In the genomic region with DNA sequence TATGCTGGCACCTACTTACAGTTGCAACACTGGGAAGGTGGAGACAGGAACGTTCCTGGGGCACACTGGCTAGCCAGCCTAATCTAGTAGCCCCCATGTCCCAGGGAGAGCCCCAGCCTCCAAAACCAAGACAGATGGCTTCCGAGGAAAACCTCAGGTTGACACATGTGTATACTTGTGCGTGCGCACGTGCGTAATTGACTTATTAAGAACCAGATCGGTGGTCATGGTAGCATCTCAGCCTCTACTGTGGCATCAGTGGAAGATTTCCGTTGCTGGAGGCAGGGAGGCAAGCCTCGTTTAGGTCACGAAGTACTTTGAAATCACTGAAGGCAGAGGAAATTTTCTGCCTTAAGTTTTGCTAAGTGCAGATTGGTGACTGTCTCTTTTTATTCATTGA, we compare ENCODE assay signal across 25 mouse cellular contexts. TPM values are rescaled to one million over a fixed set of nuclear protein-coding genes. Genes with fewer than 3 reads are reported as not detected.
DNase-seq lines count a peak whose midpoint lies in the region; ATAC-seq lines count a peak whose summit lies in the region.
"Had no signal": no experiment of that assay in that cellular context is flagged by ENCODE, and none has a peak within 500 bp of the region (broad histone marks: within the 10 kb centered on the region; RNA-seq: fewer than 3 reads in every experiment).

No protein-coding gene starts in this region.

- no peak for ATAC-seq in CD4-positive, CD25-positive, alpha-beta regulatory T cell, adult 4 months
- ATAC-seq in midbrain, embryonic 11.5 days (ENCODE audit: low FRiP score), result no peak
- ATAC-seq in kidney, embryonic 14.5 days (ENCODE audit: low FRiP score, low TSS enrichment), result no peak
- no peak for ATAC-seq in megakaryocyte-erythroid progenitor cell, adult 5-6 weeks (replicated peaks; ENCODE audit: low FRiP score, low TSS enrichment, poor library complexity, severe bottlenecking)
- ATAC-seq: forebrain, embryonic 14.5 days; forebrain, embryonic 16.5 days; Patski had no signal

- no peak overlapping the region for H3K9ac ChIP-seq in midbrain, embryonic 11.5 days (ENCODE audit: low read length)
- no peak overlapping the region for H3K9ac ChIP-seq in kidney, embryonic 14.5 days (ENCODE audit: low read depth, low read length)
- H3K9ac ChIP-seq: embryonic facial prominence, embryonic 13.5 days; embryonic facial prominence, embryonic 15.5 days; forebrain, embryonic 12.5 days had no signal

- H3K4me2 ChIP-seq in midbrain, embryonic 11.5 days, result no peak overlapping the region
- H3K4me2 ChIP-seq in kidney, embryonic 14.5 days (replicated peaks; ENCODE audit: low read depth, low read length), result no peak overlapping the region
- H3K4me2 ChIP-seq: embryonic facial prominence, embryonic 13.5 days; embryonic facial prominence, embryonic 15.5 days; forebrain, embryonic 12.5 days had no signal

- H3K4me3 ChIP-seq in midbrain, embryonic 10.5 days, result no peak overlapping the region
- no peak overlapping the region for H3K4me3 ChIP-seq in midbrain, embryonic 11.5 days (ENCODE audit: low read depth, low read length)
- no peak overlapping the region for H3K4me3 ChIP-seq in kidney, embryonic 14.5 days (ENCODE audit: low read length)
- H3K4me3 ChIP-seq: embryonic facial prominence, embryonic 13.5 days; embryonic facial prominence, embryonic 15.5 days; erythroblast, embryonic 14.5 days; forebrain, embryonic 10.5 days; forebrain, embryonic 12.5 days had no signal

- no peaks in the 10 kb centered on the region for H3K9me3 ChIP-seq in midbrain, embryonic 10.5 days (replicated peaks)
- H3K9me3 ChIP-seq in midbrain, embryonic 11.5 days (ENCODE audit: control insufficient read depth, low read length), result no peaks in the 10 kb centered on the region
- H3K9me3 ChIP-seq in kidney, embryonic 14.5 days (ENCODE audit: control insufficient read depth, low read length), result no peaks in the 10 kb centered on the region
- H3K9me3 ChIP-seq: embryonic facial prominence, embryonic 13.5 days; embryonic facial prominence, embryonic 15.5 days; forebrain, embryonic 10.5 days; forebrain, embryonic 12.5 days had no signal

- peaks cover 21% of the 10 kb centered on the region for H3K4me1 ChIP-seq in midbrain, embryonic 10.5 days
- H3K4me1 ChIP-seq in midbrain, embryonic 11.5 days (ENCODE audit: control insufficient read depth, insufficient read depth, low read length), result no peaks in the 10 kb centered on the region; the same call in 1 of the 2 replicates
- 0 out of 2 replicates have a peak, but pooled peaks cover 3% of the 10 kb centered on the region for H3K4me1 ChIP-seq in kidney, embryonic 14.5 days (ENCODE audit: control insufficient read depth, insufficient read depth, low read length)

- 91% methylated on average over 10 of the region's 10 CpGs for WGBS in midbrain, embryonic 10.5 days
- 91% methylated on average over 10 of the region's 10 CpGs for whole genome bisulfite sequencing in midbrain, embryonic 11.5 days
- 89% methylated on average over 10 of the region's 10 CpGs for WGBS in kidney, embryonic 14.5 days

- DNase-seq in CD4-positive, CD25-positive, alpha-beta regulatory T cell, adult 2 months (ENCODE audit: low read depth, low spot score), result peak; percentile 62
- peak; percentile 4 for DNase-seq in midbrain, embryonic 10.5 days (ENCODE audit: low spot score)
- DNase-seq in midbrain, embryonic 11.5 days (ENCODE audit: low spot score, missing footprints), result no peak
- DNase-seq in induced T-regulatory cell, adult 2 months (ENCODE audit: low read depth), result peak; percentile 83
- DNase-seq: adrenal gland, adult 8-10 months; adrenal gland, postnatal 14 days; adrenal gland, postnatal 36 days; B cell, adult 2 months; cerebellum, adult 11-12 months; cerebellum, adult 2 months; cerebellum, adult 9-10 months; cerebellum, postnatal 36 days; embryo, embryonic 11 days had no signal

- H3K27me3 ChIP-seq in midbrain, embryonic 10.5 days (ENCODE audit: low read depth, poor library complexity, severe bottlenecking), result no peaks in the 10 kb centered on the region
- no peaks in the 10 kb centered on the region for H3K27me3 ChIP-seq in midbrain, embryonic 11.5 days (ENCODE audit: control insufficient read depth, insufficient read depth, low read length)
- no peaks in the 10 kb centered on the region for H3K27me3 ChIP-seq in kidney, embryonic 14.5 days (ENCODE audit: control insufficient read depth, insufficient read depth, low read length)
- H3K27me3 ChIP-seq: embryonic facial prominence, embryonic 13.5 days; embryonic facial prominence, embryonic 15.5 days; forebrain, embryonic 12.5 days; Patski had no signal

- H3K36me3 ChIP-seq in midbrain, embryonic 10.5 days, result no peaks in the 10 kb centered on the region
- no peaks in the 10 kb centered on the region for H3K36me3 ChIP-seq in midbrain, embryonic 11.5 days (ENCODE audit: control insufficient read depth, insufficient read depth, low read length)
- no peaks in the 10 kb centered on the region for H3K36me3 ChIP-seq in kidney, embryonic 14.5 days (ENCODE audit: control insufficient read depth, insufficient read depth, low read length)
- H3K36me3 ChIP-seq: embryonic facial prominence, embryonic 13.5 days; embryonic facial prominence, embryonic 15.5 days; forebrain, embryonic 10.5 days; forebrain, embryonic 12.5 days; G1E had no signal

- H3K27ac ChIP-seq in midbrain, embryonic 10.5 days (replicated peaks), result no peak overlapping the region
- no peak overlapping the region for H3K27ac ChIP-seq in midbrain, embryonic 11.5 days (ENCODE audit: low read depth, low read length)
- H3K27ac ChIP-seq in kidney, embryonic 14.5 days (ENCODE audit: low read depth, low read length), result no peak overlapping the region
- H3K27ac ChIP-seq: embryonic facial prominence, embryonic 13.5 days; embryonic facial prominence, embryonic 15.5 days; forebrain, embryonic 10.5 days; forebrain, embryonic 12.5 days had no signal

RNA-seq across cellular contexts. Expression of a gene that starts 56.9 kb away (rescaled TPM):
- polyA plus RNA-seq in CD4-positive, CD25-positive, alpha-beta regulatory T cell, adult 4 months (2017; shearing (Covaris generic)), result 100 to 1,000 TPM in 1 of 2 experiments, 10 to 100 TPM in 1; 97.2 to 114 TPM
- polyA plus RNA-seq in midbrain, embryonic 10.5 days (2016; fragmentation: Nextera tagmentation; extraction: Ambion mirVana), result 1.8 TPM in 2 replicates
- 0.98 and 1.7 TPM in 2 replicates for polyA plus RNA-seq in midbrain, embryonic 11.5 days (2014; fragmentation: Nextera tagmentation; extraction: Ambion mirVana)
- polyA plus RNA-seq in kidney, embryonic 14.5 days (2014; fragmentation: Nextera tagmentation; extraction: Ambion mirVana), result 4.4 and 4.9 TPM in 2 replicates
- 36.4 and 76.9 TPM in 2 replicates for total RNA-seq in megakaryocyte-erythroid progenitor cell, adult 5-6 weeks (2014; fragmentation: Nextera tagmentation)
- 21.8 and 24.9 TPM in 2 replicates for total RNA-seq in megakaryocyte-erythroid progenitor cell, adult 5-6 weeks (2017)

Comparison
In these comparisons a context has a peak if more than half of its experiments do, and no peak if none do; other contexts are left out.
1. RNA of a gene that starts 56.9 kb away (polyA plus RNA-seq): 97.2 to 114 TPM in CD4-positive, CD25-positive, alpha-beta regulatory T cell, adult 4 months; 4.4 to 4.9 TPM in kidney, embryonic 14.5 days, 1.8 TPM in midbrain, embryonic 10.5 days and 0.98 to 1.7 TPM in midbrain, embryonic 11.5 days; every median in the first group is over 10 times any median in the second.